ENCODE assay signal across 15 mouse cellular contexts in the genomic region with DNA sequence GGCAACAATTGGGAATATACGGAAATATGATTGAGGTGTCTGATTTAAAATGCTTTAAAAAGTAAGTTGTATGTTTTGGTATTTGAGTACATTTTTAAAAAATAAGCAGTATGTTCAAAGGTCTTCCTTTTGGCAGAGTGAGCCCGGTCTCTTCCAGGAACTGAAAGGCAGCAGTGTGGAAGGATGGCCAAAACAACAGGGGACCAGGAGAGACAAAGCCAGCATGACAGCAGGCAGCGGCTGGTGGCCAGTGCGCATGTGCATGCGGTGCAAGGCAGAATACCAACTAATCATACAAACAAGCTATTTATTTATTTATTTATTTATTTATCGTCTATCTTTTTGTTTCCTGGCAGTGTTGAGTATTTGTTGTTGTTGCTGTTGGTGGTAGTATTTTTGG. TPM values are rescaled to one million over a fixed set of nuclear protein-coding genes. Genes with fewer than 3 reads are reported as not detected.
A peak's percentile ranks its signal among the peaks of the same experiment; 100 is the strongest.
DNase-seq lines count a peak whose midpoint lies in the region; ATAC-seq lines count a peak whose summit lies in the region.
"Had no signal": no experiment of that assay in that cellular context is flagged by ENCODE, and none has a peak within 500 bp of the region (broad histone marks: within the 10 kb centered on the region; RNA-seq: fewer than 3 reads in every experiment).

No protein-coding gene starts in this region.

- H3K4me1 ChIP-seq in kidney, embryonic 16.5 days (ENCODE audit: insufficient read depth, low read length): no peaks in the 10 kb centered on the region
- H3K4me1 ChIP-seq: liver, embryonic 15.5 days had no signal

- H3K4me3 ChIP-seq in kidney, embryonic 16.5 days (ENCODE audit: low read length): no peak overlapping the region
- H3K4me3 ChIP-seq: hindbrain, embryonic 10.5 days; liver, embryonic 15.5 days; myocyte had no signal

- peak; percentile 49 for DNase-seq in kidney, postnatal 14 days
- peak; percentile 17 for DNase-seq in right cerebral cortex, postnatal 14 days
- DNase-seq in right cerebral cortex, postnatal 36 days (ENCODE audit: low spot score in 2 of 2): no peak
- peak; percentile 65 for DNase-seq in cerebellum, adult 8-10 months
- no peak for DNase-seq in MN1 (ENCODE audit: low spot score)
- DNase-seq in urinary bladder, postnatal 14 days (ENCODE audit: low spot score): no peak
- DNase-seq: adrenal gland, postnatal 10 days; gastrocnemius, postnatal 25 days had no signal

- H3K9me3 ChIP-seq in kidney, embryonic 16.5 days (ENCODE audit: low read length): no peaks in the 10 kb centered on the region
- H3K9me3 ChIP-seq: hindbrain, embryonic 10.5 days; liver, embryonic 15.5 days had no signal

- 90% methylated on average over 6 of the region's 6 CpGs for WGBS in kidney, embryonic 16.5 days

- H3K4me2 ChIP-seq in kidney, embryonic 16.5 days (replicated peaks; ENCODE audit: low read depth, low read length): no peak overlapping the region
- H3K4me2 ChIP-seq: liver, embryonic 15.5 days had no signal

- ATAC-seq in kidney, embryonic 16.5 days (ENCODE audit: low FRiP score, low TSS enrichment): no peak
- ATAC-seq: forebrain, embryonic 14.5 days; intestine, postnatal 0 days had no signal

- no peaks in the 10 kb centered on the region for H3K36me3 ChIP-seq in kidney, embryonic 16.5 days (ENCODE audit: insufficient read depth, low read length)
- H3K36me3 ChIP-seq: hindbrain, embryonic 10.5 days; liver, embryonic 15.5 days had no signal

- no peaks in the 10 kb centered on the region for H3K27me3 ChIP-seq in kidney, embryonic 16.5 days (ENCODE audit: insufficient read depth, low read length)
- H3K27me3 ChIP-seq: CH12.LX; liver, embryonic 15.5 days had no signal

- H3K27ac ChIP-seq in kidney, embryonic 16.5 days (ENCODE audit: low read length): no peak overlapping the region
- H3K27ac ChIP-seq: hindbrain, embryonic 10.5 days; liver, embryonic 15.5 days had no signal

- no peak overlapping the region for H3K9ac ChIP-seq in kidney, embryonic 16.5 days (replicated peaks; ENCODE audit: low read length)
- H3K9ac ChIP-seq: liver, embryonic 15.5 days had no signal

RNA-seq across cellular contexts. Expression of a gene that starts 59.9 kb away (rescaled TPM):
- polyA plus RNA-seq in kidney, embryonic 16.5 days (2015; fragmentation: Nextera tagmentation; extraction: Ambion mirVana): 48.7 and 49.2 TPM in 2 replicates

Comparison
In these comparisons a context has a peak if more than half of its experiments do, and no peak if none do; other contexts are left out.
1. DNase-seq: peak in kidney, postnatal 14 days (single experiment), right cerebral cortex, postnatal 14 days (single experiment) and cerebellum, adult 8-10 months (single experiment); none in right cerebral cortex, postnatal 36 days (0 of 2), MN1 (single experiment) and urinary bladder, postnatal 14 days (single experiment).